Mouse (Mus musculus) spleen, adult 2 months (tissue): Measurements from ENCODE around the gene Nox4.

ENCODE experiments used
- CTCF ChIP-seq: fragments of 200-500 bp; IDR thresholded peaks from 2 replicates; pipeline ENCODE4 v1.5.1; 2011; ENCODE audit warnings: mild to moderate bottlenecking, inconsistent platforms; ENCODE audit not compliant: insufficient read depth, insufficient read length, insufficient replicate concordance; ENCODE audit errors: extremely low read depth
- POLR2A ChIP-seq: fragments of 200-500 bp; IDR thresholded peaks from 2 replicates; pipeline ENCODE4 v1.6.1; 2011; ENCODE audit warnings: low read depth, low read length, inconsistent platforms

DNA sequence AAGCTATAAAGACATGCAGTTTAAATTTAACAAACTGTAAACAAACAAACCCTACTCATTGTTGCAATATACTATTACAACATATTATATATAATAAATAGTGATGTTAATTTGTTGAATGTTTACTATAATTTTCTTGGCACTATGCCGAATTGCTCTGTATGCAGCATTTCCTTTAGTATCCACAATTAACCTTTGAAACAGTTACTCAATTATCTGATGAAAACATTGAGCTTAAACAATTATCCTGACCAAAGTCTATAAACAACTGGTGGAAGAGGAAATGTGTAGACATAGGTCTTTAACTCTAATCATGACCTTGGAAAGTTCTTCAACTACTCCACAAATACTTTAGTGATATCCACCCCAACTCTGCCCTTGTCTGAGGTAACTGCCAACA is 76.2 kb downstream of the Nox4 start:
- no peak for TF ChIP-seq POLR2A
- TF ChIP-seq CTCF: no peak
